Mouse (Mus musculus): ENCODE results near the gene Scgb2b24. TPM values are rescaled to one million over a fixed set of nuclear protein-coding genes. Genes with fewer than 3 reads are reported as not detected.

The Scgb2b24 gene
- not detected in 2 replicates for polyA plus RNA-seq (2014; fragmentation: Nextera tagmentation; extraction: Ambion mirVana)

- H3K4me2 ChIP-seq: no peak within 1 kb of the TSS
- WGBS: 63% methylated on average over 2 of the region's 2 CpGs
- no peaks in the 10 kb centered on the region for H3K4me1 ChIP-seq (ENCODE audit: insufficient read depth)
- no peak for TF ChIP-seq CTCF (IDR thresholded peaks at IDR 0.05; ENCODE audit: low read depth)
- no peak within 1 kb of the TSS for H3K27ac ChIP-seq (ENCODE audit: low read depth)
- DNase-seq (no peak), ATAC-seq (ENCODE audit: insufficient read depth) (no peak)
- no peak within 1 kb of the TSS for H3K4me3 ChIP-seq (ENCODE audit: low read depth, low read length)
- no peak within 1 kb of the TSS for H3K9ac ChIP-seq
- peaks cover 19% of the 10 kb centered on the region; the same call in 1 of the 2 replicates for H3K9me3 ChIP-seq (ENCODE audit: low read depth, low read length)
- H3K36me3 ChIP-seq (ENCODE audit: insufficient read depth): no peaks in the 10 kb centered on the region
- H3K27me3 ChIP-seq (ENCODE audit: insufficient read depth, low read length): no peaks in the 10 kb centered on the region
Measured at GRCm38 (mm10) chr7:33739212-33739611, at the start of gene Scgb2b24. Gene Scgb2b24 (minus strand): TSS chr7:33739312.

- Histone ChIP-seq H3K4me1 (ENCODE audit: insufficient read depth) (no peaks in the 10 kb centered on the region), H3K9me3 (ENCODE audit: low read depth, low read length) (peaks cover 5% of the 10 kb centered on the region; the same call in 1 of the 2 replicates), H3K27ac (ENCODE audit: low read depth) (no peak within 1 kb of the TSS), H3K4me2 (no peak within 1 kb of the TSS), H3K9ac (no peak within 1 kb of the TSS), H3K4me3 (ENCODE audit: low read depth, low read length) (no peak within 1 kb of the TSS), H3K36me3 (ENCODE audit: insufficient read depth) (no peaks in the 10 kb centered on the region), H3K27me3 (ENCODE audit: insufficient read depth, low read length) (no peaks in the 10 kb centered on the region)
- DNase-seq: no peak
- 67% methylated on average over 3 of the region's 3 CpGs for WGBS
- no peak for ATAC-seq (ENCODE audit: insufficient read depth)
- TF ChIP-seq CTCF (IDR thresholded peaks at IDR 0.05; ENCODE audit: low read depth): no peak
Measured at GRCm38 (mm10) chr7:33743499-33743898, 4.4 kb upstream of the Scgb2b24 start, which contains the start of gene Scgb1b24. Gene Scgb1b24 (plus strand): TSS chr7:33743799.

DNA sequence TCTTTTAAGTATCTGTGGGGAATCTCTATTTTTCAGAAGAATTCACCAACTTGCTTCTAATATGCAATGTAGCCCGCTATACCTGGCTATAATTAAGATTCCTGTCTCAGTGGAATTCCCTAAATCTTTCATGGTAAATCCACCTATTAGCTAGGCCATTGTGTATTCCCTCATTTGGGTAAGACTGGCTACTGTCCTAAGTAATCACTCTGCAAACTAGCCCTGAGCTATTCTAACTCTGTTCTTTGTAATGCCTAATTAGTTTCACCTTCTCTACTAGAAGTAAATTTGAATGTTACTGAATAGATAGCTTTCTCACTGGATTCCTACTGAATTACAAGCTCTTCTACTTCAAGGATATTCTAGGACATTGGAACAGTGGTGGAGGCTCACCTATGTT, 49.2 kb downstream of the Scgb2b24 start:
- Histone ChIP-seq H3K4me2 (no peak overlapping the region), H3K27ac (ENCODE audit: low read depth) (no peak overlapping the region), H3K27me3 (ENCODE audit: insufficient read depth, low read length) (no peaks in the 10 kb centered on the region), H3K4me1 (ENCODE audit: insufficient read depth) (no peaks in the 10 kb centered on the region), H3K36me3 (ENCODE audit: insufficient read depth) (no peaks in the 10 kb centered on the region), H3K4me3 (ENCODE audit: low read depth, low read length) (no peak overlapping the region), H3K9me3 (ENCODE audit: low read depth, low read length) (peaks cover 6% of the 10 kb centered on the region; the same call in 1 of the 2 replicates), H3K9ac (no peak overlapping the region)
- no peak for ATAC-seq (ENCODE audit: insufficient read depth)
- no peak for TF ChIP-seq CTCF (IDR thresholded peaks at IDR 0.05; ENCODE audit: low read depth)
- no peak for DNase-seq
- 31% methylated on average over 1 of the region's 1 CpGs for WGBS

Other genes with a start within 250 kb of the Scgb2b24 start
- not detected in 2 replicates for gene Scgb2b21, start 218.9 kb downstream of the Scgb2b24 start, polyA plus RNA-seq (2014; fragmentation: Nextera tagmentation; extraction: Ambion mirVana)
- not detected in 2 replicates for gene Scgb1b24, start 4.5 kb upstream of the Scgb2b24 start, polyA plus RNA-seq (2014; fragmentation: Nextera tagmentation; extraction: Ambion mirVana)
- not detected in 2 replicates for gene Scgb2b26, start 205.7 kb upstream of the Scgb2b24 start, polyA plus RNA-seq (2014; fragmentation: Nextera tagmentation; extraction: Ambion mirVana)